Mouse (Mus musculus) liver (tissue): ENCODE measurements around the gene Garnl3.
"Not testable (repeated sequence)": the region's sequence is repeated elsewhere in the genome, so short reads cannot be mapped to it uniquely, and the experiment has no call there.

Experiments used
- DNase-seq: peaks from one replicate; pipeline ENCODE4 v3.0.0-alpha.2; 2020; ENCODE audit warnings: mixed read lengths

Gene Garnl3

GRCm38 (mm10) chr2:33154751-33155372 is 23.4 kb upstream of the Garnl3 start:
- DNase-seq: peak; percentile 58

GRCm38 (mm10) chr2:33146994-33147393 is 15.5 kb upstream of the Garnl3 start:
- DNase-seq: no peak

GRCm38 (mm10) chr2:33143292-33143691 is 11.8 kb upstream of the Garnl3 start:
- no peak for DNase-seq

GRCm38 (mm10) chr2:33138491-33138890 is 7.0 kb upstream of the Garnl3 start:
- DNase-seq: no peak

GRCm38 (mm10) chr2:33137731-33138130 is 6.3 kb upstream of the Garnl3 start:
- DNase-seq: no peak

GRCm38 (mm10) chr2:33137244-33137643 is 5.8 kb upstream of the Garnl3 start:
- DNase-seq: no peak

- no peak for DNase-seq
These were observed 4.9 kb upstream of the Garnl3 start for GRCm38 (mm10) chr2:33136366-33136765.

GRCm38 (mm10) chr2:33134766-33135490 is 3.5 kb upstream of the Garnl3 start:
- no peak for DNase-seq

- DNase-seq: no peak
These were observed 852 bp upstream of the Garnl3 start for GRCm38 (mm10) chr2:33132306-33132705.

- peak; percentile 98 for DNase-seq
These were observed 649 bp downstream of the Garnl3 start for GRCm38 (mm10) chr2:33130526-33131483.

- DNase-seq: no peak
These were observed 1.3 kb downstream of the Garnl3 start for GRCm38 (mm10) chr2:33130141-33130525.

- DNase-seq: peak; percentile 29
These were observed 1.8 kb downstream of the Garnl3 start for GRCm38 (mm10) chr2:33129696-33130095.

GRCm38 (mm10) chr2:33129005-33129404 is 2.4 kb downstream of the Garnl3 start:
- no peak for DNase-seq

- DNase-seq: no peak
These were observed 4.2 kb downstream of the Garnl3 start for GRCm38 (mm10) chr2:33127271-33127670.

- no peak for DNase-seq
These were observed 8.6 kb downstream of the Garnl3 start for GRCm38 (mm10) chr2:33122856-33123255.

- no peak for DNase-seq
These were observed 30.9 kb downstream of the Garnl3 start for GRCm38 (mm10) chr2:33100536-33100935.

- not testable (repeated sequence) for DNase-seq
These were observed 34.1 kb downstream of the Garnl3 start for GRCm38 (mm10) chr2:33097326-33097725.

GRCm38 (mm10) chr2:33095221-33095671 is 36.2 kb downstream of the Garnl3 start:
- no peak for DNase-seq

GRCm38 (mm10) chr2:33090620-33091520 is 40.6 kb downstream of the Garnl3 start:
- no peak for DNase-seq

GRCm38 (mm10) chr2:33090033-33090400 is 41.4 kb downstream of the Garnl3 start:
- DNase-seq: not testable (repeated sequence)

- no peak for DNase-seq
These were observed 42.0 kb downstream of the Garnl3 start for GRCm38 (mm10) chr2:33089356-33090032.
